Mouse (Mus musculus): Measurements from ENCODE around the gene Nnmt.
A peak's percentile ranks its signal among the peaks of the same experiment; 100 is the strongest.

Gene Nnmt

DNA sequence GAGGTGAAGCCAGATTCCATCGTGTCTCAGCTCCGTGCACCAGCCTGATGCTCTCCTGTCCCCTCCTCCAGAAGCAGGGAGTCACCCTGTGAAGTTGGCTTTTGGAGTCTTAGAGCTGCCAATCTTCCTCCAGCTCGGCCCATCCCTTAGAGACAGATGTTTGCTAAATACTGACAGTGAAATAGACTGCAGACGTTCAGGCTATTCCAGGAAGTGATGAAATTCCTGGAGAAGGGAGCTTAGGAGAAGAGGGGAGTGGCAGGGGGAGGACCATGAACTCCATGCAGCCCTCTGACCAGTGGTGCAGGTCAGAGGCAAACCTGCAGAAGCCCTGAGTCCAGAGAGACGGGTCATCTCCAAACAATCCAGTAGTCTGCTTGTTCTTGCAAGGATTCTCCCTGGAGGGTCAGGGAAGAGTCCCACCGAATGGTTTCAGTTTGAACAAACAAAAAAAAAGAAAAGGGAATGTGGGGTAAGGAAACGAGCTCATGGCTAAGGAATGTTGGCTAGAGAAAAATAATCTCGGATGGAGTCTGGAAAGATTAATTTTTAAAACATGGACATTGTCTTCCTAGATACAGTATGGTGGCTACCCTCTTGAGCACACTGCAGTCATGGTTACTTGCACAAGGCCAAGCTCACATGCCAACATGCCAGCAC lies at the start of gene Nnmt:
TSS of gene Nnmt (minus strand) at position 215 of the 660 bp plus-strand sequence.
- no peak for DNase-seq (ENCODE audit: low read depth, low spot score)

DNA sequence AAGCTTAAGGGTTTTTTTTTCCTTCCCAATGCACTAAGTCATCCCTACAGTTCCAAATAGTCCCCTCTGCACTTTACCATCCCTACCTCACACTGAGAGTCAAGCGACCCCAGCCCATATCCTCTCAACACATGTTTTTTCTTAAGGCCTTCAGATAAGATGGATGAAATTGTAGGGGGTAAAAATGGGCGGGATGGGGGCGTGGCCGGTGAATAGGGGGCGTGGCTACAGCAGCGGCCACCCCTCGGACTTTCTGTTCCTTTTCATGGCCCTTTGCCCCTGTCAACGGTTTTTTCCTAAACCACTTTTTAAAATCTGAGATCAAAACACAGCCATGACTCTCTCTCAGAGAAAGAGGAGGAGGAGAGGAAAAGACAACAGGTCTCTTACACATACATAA lies 49.8 kb upstream of the Nnmt start:
- DNase-seq (ENCODE audit: low read depth, low spot score): no peak

DNA sequence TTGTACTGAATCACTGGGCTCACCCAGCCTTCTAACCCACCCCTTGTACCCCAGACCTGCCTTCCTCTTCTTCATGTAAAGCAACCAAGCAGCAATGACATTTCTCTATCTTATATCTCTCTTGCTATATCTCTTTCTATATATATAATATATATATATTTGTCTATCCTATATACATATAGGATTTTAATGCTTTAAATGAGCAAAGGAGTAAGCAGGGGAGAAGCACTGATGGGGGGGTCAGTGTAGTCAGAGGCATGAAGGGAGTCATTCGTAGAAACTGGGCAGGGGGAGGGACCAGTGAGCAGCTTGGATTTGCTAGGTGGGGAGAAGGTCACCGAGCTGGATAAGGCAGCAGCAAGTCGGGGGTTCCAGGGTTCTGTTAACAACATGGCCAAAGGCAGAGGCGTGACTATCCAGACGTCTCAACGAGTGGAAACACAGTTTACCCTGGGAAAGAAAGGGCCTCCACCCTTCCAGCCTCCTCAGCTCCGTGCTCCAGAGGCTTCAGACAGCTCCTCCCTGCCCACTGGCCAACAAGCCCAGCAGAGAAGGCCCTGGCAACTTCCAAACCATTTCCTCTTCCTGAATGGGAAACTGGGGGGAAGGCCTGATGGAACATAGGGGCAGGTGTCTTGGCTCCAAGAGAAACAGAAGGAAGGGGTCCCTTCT lies 48.6 kb upstream of the Nnmt start:
- no peak for DNase-seq (ENCODE audit: low read depth, low spot score)

GRCm38 (mm10) chr9:48652026-48652425 lies 47.1 kb upstream of the Nnmt start:
- no peak for DNase-seq (ENCODE audit: low read depth, low spot score)

DNA sequence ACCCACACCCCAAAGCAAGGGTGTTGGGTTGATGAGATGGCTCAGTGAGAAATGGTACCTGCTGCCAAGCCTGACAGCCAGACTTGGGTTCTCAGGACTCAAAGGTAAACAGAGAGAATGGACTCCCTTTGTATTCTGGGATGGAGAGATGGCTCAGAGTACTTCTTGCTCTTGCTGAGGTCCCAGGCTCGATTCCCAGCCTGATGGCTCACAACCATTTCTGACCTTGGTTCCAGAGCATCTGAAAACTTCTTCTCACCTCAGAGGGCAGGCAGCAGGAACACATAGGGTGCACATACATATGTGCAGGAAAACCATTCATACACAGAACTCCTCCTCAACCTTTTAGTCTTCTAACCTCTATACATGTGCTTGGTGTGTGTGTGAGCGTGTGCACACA lies 45.9 kb upstream of the Nnmt start:
- no peak for DNase-seq (ENCODE audit: low read depth, low spot score)

- no peak for DNase-seq (ENCODE audit: low read depth, low spot score)
These were observed 45.1 kb upstream of the Nnmt start for GRCm38 (mm10) chr9:48649851-48650685.

- no peak for DNase-seq (ENCODE audit: low read depth, low spot score)
These were observed 44.3 kb upstream of the Nnmt start for GRCm38 (mm10) chr9:48649098-48649766.

- no peak for DNase-seq (ENCODE audit: low read depth, low spot score)
These were observed 43.5 kb upstream of the Nnmt start for GRCm38 (mm10) chr9:48648285-48649097.

GRCm38 (mm10) chr9:48647648-48648284 lies 42.8 kb upstream of the Nnmt start:
- no peak for DNase-seq (ENCODE audit: low read depth, low spot score)

DNA sequence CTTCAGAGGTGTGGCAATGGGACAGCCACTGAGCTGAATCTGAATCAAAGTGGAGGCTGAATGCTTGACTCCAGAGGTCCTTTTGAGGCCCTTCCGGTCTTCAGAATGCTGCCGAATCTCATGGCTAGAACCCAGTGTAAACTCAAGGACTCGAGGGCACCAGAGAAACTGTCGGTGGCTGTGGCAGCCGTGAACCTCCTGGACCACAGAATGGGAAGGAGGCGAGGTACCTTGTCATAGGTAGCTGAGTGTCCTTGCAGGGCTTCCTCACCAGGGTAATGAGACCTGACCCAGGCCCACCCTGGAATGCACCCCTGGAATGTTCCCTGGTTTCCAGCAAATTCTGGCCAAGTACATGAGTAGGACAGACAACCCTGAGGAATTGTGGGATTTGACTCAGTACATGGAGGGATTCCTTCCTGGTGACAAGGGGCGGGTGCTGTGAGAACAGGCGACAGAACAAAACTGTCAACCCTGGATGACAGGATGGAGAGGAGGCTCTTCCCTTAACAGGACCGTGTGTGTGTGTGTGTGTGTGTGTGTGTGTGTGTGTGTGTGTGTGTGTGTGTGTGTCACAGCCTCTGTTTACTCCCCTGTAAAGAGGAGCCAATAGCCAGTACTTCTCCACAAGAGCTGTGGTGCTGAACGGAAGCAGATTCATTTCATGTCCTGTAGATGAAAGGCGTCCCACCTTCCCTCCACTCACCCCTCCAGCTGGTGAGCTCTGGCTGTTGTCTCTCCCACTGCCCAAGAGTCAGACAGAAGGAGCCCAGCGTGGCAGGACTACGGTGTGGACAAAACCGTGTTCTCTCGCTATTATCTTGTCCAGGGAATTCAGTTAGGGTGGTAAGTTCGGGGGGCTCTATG lies 42.1 kb upstream of the Nnmt start:
- no peak for DNase-seq (ENCODE audit: low read depth, low spot score)

- peak; percentile 81 for DNase-seq (ENCODE audit: low read depth, low spot score)
These were observed 41.3 kb upstream of the Nnmt start for GRCm38 (mm10) chr9:48646251-48646650.

DNA sequence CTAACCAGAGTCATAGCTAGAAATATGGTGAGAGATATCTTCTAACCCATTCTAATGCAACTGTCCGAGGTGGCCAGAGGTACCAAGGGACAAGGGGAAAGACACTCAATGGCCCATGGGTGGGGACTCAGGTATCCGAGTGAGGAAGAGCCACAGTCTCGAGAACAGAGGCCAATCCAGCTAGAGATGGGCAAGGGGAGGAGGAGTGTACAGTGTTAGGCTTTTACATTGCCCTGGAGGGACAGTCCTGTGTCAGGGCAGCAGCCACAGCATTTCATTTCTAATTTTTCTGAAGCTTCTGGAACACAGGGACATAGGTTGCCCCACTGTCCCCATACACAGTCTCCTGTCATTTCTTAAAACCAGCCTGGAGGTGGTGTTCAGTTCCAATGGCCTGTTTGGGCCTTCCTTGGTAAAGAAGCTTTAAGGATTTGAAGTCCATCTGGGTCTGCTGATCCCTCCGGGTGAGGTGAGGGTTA lies 40.7 kb upstream of the Nnmt start:
- no peak for DNase-seq (ENCODE audit: low read depth, low spot score)

GRCm38 (mm10) chr9:48644926-48645647 lies 40.1 kb upstream of the Nnmt start:
- DNase-seq (ENCODE audit: low read depth, low spot score): peak; percentile 62

DNA sequence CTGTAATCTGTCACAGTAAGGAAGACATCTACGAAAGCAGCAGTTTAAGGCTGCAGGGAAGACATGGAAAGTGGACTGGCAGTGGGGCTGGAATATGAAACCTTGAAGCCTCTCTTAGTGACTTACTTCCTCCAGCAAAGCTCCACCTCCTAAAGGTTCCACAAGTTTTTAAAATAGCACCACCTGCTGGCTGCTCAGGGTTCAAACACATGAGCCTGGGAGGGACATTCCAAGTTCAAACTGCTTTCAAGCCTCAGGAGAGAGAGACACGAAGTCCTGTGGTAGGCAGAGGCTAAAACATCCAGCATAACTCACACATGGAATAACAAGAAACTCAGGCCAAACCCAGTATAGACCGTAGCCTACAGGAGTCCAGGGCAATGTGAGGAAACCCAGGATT lies 39.4 kb upstream of the Nnmt start:
- no peak for DNase-seq (ENCODE audit: low read depth, low spot score)

DNA sequence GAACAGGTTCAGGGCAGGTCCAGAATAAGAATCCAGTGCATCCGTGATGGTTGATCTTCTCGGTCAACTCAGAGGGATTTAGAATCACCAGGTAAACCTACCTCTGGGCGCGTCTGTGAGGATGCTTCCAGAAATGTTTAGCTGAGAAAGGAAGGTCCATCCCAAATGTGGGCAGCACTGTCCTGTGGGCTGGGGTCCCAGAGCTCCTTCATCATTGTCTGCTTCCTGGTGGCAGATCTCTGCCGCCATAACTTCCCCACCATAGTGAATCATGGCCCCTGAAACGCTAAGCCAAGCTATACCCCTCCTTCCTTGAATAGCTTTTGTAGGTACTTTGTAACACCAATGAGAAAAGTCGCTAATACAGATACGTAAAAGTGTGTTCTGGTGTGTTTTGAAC lies 36.7 kb upstream of the Nnmt start:
- no peak for DNase-seq (ENCODE audit: low read depth, low spot score)

- DNase-seq (ENCODE audit: low read depth, low spot score): no peak
These were observed 35.9 kb upstream of the Nnmt start for GRCm38 (mm10) chr9:48640881-48641280.

DNA sequence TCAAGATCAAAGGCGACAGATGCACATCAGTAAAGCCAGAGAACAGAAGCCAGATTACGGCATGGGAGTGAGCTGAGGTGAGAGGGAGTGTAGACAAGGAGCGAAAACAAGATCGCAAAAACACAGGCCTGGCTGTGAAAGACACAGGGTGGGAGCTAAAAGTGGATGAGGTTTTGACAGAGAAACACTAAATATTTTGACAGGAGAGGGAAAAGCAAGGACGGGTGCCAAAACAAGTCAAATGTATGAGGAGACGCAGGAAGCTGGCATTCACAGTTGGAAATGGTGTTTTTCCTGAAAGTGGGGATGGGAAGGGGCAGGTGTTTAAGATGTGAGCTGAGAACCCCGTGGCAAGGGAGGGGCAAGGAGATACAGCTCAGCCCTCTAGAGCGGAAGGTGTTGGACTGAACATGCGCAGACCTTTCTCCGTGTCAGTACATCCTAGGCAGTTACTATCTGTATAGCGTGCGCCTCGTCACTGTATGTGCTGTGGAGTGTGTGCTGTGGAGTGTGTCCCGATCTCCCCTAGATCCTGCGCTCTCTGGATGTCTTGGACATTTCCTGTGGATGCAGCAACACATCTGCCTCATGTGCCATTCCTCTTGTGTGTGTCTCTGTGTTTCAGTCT lies 33.3 kb upstream of the Nnmt start:
- no peak for DNase-seq (ENCODE audit: low read depth, low spot score)

DNA sequence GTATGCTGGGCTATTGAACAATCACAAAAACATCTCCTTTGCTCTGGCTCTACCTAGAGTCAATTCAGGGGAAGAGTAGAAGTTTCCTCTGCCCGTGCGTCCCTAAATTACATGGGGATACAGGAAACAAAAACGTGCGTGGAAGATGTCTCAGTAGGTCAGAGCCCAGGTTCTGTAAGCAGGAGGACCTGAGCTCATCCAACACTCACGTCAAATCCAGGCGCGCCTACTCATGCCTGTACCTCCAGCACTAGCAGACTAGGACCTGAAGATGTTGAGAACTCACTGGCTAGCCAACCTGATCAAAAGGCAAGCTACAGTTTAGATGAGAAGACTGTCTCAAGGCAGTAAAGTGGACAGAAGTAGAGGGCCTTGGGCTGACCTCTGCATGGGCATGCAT lies 32.2 kb upstream of the Nnmt start:
- DNase-seq (ENCODE audit: low read depth, low spot score): no peak

All from retina, postnatal 7 days (tissue).